Comparison of ENCODE assay signal across 26 mouse cellular contexts in the genomic region with DNA sequence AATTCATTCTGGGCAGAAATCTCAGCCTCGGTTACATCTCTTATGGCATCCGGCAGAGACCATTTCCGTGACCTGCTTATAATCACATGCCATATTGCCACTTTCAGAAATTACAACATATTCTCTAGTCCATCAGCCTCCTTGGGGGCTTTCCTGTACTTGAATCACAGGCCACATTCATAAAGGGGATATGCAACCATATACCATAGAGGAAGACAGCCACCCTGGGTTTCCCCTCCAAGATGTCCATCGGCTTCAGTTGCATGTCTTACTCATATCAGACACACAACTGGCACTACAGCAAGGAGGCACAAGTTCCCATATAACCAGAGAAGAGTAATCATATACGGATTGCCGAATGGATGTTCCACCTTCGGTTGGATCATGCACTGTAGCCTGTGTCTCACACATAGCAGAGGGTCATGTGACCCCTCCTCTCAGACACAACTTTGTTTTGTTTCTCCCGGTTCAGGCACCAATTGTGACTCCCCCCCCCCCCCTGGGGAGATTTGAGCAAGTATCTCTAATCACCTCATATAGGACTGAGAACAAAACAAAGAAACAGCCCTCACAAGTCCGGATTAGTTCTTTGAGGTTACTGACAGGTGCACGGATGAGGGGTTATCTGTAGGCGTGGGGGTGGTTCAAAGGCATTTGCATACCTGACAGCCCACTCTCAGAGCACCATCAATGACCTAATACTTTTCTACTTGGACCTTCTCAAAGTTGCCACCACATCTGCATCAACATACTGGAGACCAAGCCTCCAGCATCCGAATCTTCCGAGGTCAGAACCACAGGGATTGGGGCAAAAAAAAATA. TPM values are rescaled to one million over a fixed set of nuclear protein-coding genes. Genes with fewer than 3 reads are reported as not detected.
DNase-seq lines count a peak whose midpoint lies in the region; ATAC-seq and TF ChIP-seq lines count a peak whose summit lies in the region.
"Had no signal": no experiment of that assay in that cellular context is flagged by ENCODE, and none has a peak within 500 bp of the region (broad histone marks: within the 10 kb centered on the region; RNA-seq: fewer than 3 reads in every experiment).

No protein-coding gene starts in this region.

- TF ChIP-seq POLR2A in lung, adult 2 months (IDR thresholded peaks at IDR 0.05; ENCODE audit: borderline replicate concordance, extremely low read depth, low read depth, low read length), result no peak

- 73% methylated on average over 13 of the region's 13 CpGs for WGBS in lung, adult 2 months
- WGBS in hindbrain, embryonic 16.5 days, result 86% methylated on average over 13 of the region's 13 CpGs
- 70% methylated on average over 13 of the region's 13 CpGs for WGBS in forebrain, embryonic 14.5 days

- H3K27ac ChIP-seq in hindbrain, embryonic 16.5 days (ENCODE audit: low read depth, low read length), result no peak overlapping the region
- H3K27ac ChIP-seq in forebrain, embryonic 14.5 days (ENCODE audit: low read depth, low read length), result no peak overlapping the region
- H3K27ac ChIP-seq: embryonic facial prominence, embryonic 13.5 days; hindbrain, postnatal 0 days; layer of hippocampus, adult 2 months; limb, embryonic 13.5 days; liver, embryonic 13.5 days; lung, embryonic 15.5 days; midbrain, embryonic 13.5 days; neural tube, embryonic 15.5 days had no signal

- no peaks in the 10 kb centered on the region for H3K27me3 ChIP-seq in hindbrain, embryonic 16.5 days (replicated peaks; ENCODE audit: control insufficient read depth, insufficient read depth, low read length)
- H3K27me3 ChIP-seq in forebrain, embryonic 14.5 days (replicated peaks; ENCODE audit: control insufficient read depth, insufficient read depth, low read length), result no peaks in the 10 kb centered on the region
- H3K27me3 ChIP-seq: embryonic facial prominence, embryonic 13.5 days; heart, embryonic 12.5 days; limb, embryonic 13.5 days; liver, embryonic 13.5 days; lung, embryonic 15.5 days; midbrain, embryonic 13.5 days; neural tube, embryonic 15.5 days had no signal

- ATAC-seq in inflammation-experienced regulatory T-cells, adult 6 months, result peak; percentile 32
- ATAC-seq in hindbrain, embryonic 16.5 days, result no peak
- ATAC-seq in forebrain, embryonic 14.5 days, result no peak
- ATAC-seq: forebrain, embryonic 16.5 days; hindbrain, postnatal 0 days; midbrain, embryonic 13.5 days had no signal

- DNase-seq in lung, postnatal 36 days, result peak; percentile 15
- no peak for DNase-seq in lung, adult 2 months
- peak; percentile 52 for DNase-seq in CD4-positive, CD25-positive, alpha-beta regulatory T cell, adult 2 months (ENCODE audit: low read depth, low spot score)
- DNase-seq in thymus, postnatal 36 days, result peak; percentile 33 to 44
- DNase-seq in forebrain, embryonic 14.5 days (ENCODE audit: low spot score), result no peak
- DNase-seq: adrenal gland, postnatal 36 days; cerebellum, adult 11-12 months; cerebellum, postnatal 14 days; heart, postnatal 4 days; kidney, adult 2 months; kidney, postnatal 10 days; layer of hippocampus, postnatal 36 days; liver, embryonic 13.5 days; right cerebral cortex, postnatal 14 days had no signal

- H3K36me3 ChIP-seq in hindbrain, embryonic 16.5 days (ENCODE audit: control insufficient read depth, insufficient read depth, low read length), result no peaks in the 10 kb centered on the region
- H3K36me3 ChIP-seq in forebrain, embryonic 14.5 days (ENCODE audit: control insufficient read depth, insufficient read depth, low read length), result no peaks in the 10 kb centered on the region
- H3K36me3 ChIP-seq: embryonic facial prominence, embryonic 13.5 days; heart, embryonic 12.5 days; limb, embryonic 13.5 days; liver, embryonic 13.5 days; lung, embryonic 15.5 days; midbrain, embryonic 13.5 days; neural tube, embryonic 15.5 days had no signal

- no peak overlapping the region for H3K4me3 ChIP-seq in lung, adult 2 months (replicated peaks; ENCODE audit: extremely low read depth, low read depth, low read length)
- H3K4me3 ChIP-seq in hindbrain, embryonic 16.5 days (ENCODE audit: low read length), result no peak overlapping the region
- H3K4me3 ChIP-seq in forebrain, embryonic 14.5 days (ENCODE audit: low read depth, low read length), result no peak overlapping the region
- H3K4me3 ChIP-seq: embryonic facial prominence, embryonic 13.5 days; heart, embryonic 12.5 days; layer of hippocampus, adult 2 months; limb, embryonic 13.5 days; liver, embryonic 13.5 days; lung, embryonic 15.5 days; midbrain, embryonic 13.5 days; myocyte; neural tube, embryonic 15.5 days had no signal

- H3K9ac ChIP-seq in hindbrain, embryonic 16.5 days (ENCODE audit: low read depth, low read length), result no peak overlapping the region
- H3K9ac ChIP-seq in forebrain, embryonic 14.5 days (ENCODE audit: low read length), result no peak overlapping the region
- H3K9ac ChIP-seq: embryonic facial prominence, embryonic 13.5 days; heart, embryonic 12.5 days; limb, embryonic 13.5 days; liver, embryonic 13.5 days; lung, embryonic 15.5 days; midbrain, embryonic 13.5 days; neural tube, embryonic 15.5 days had no signal

- H3K4me1 ChIP-seq in lung, adult 2 months (ENCODE audit: control insufficient read depth, insufficient read depth, low read length), result no peaks in the 10 kb centered on the region
- no peaks in the 10 kb centered on the region for H3K4me1 ChIP-seq in hindbrain, embryonic 16.5 days (ENCODE audit: control insufficient read depth, insufficient read depth, low read depth, low read length)
- H3K4me1 ChIP-seq in forebrain, embryonic 14.5 days (ENCODE audit: control insufficient read depth, insufficient read depth, low read length), result no peaks in the 10 kb centered on the region
- H3K4me1 ChIP-seq: embryonic facial prominence, embryonic 13.5 days; limb, embryonic 13.5 days; liver, embryonic 13.5 days; lung, embryonic 15.5 days; midbrain, embryonic 13.5 days; neural tube, embryonic 15.5 days had no signal

- H3K9me3 ChIP-seq in hindbrain, embryonic 16.5 days (ENCODE audit: control insufficient read depth, low read length), result no peaks in the 10 kb centered on the region
- H3K9me3 ChIP-seq in forebrain, embryonic 14.5 days (replicated peaks; ENCODE audit: control insufficient read depth, low read length), result no peaks in the 10 kb centered on the region
- H3K9me3 ChIP-seq: embryonic facial prominence, embryonic 13.5 days; limb, embryonic 13.5 days; liver, embryonic 13.5 days; lung, embryonic 15.5 days; neural tube, embryonic 15.5 days had no signal

- no peak overlapping the region for H3K4me2 ChIP-seq in hindbrain, embryonic 16.5 days (ENCODE audit: low read length)
- H3K4me2 ChIP-seq in forebrain, embryonic 14.5 days (ENCODE audit: low read length), result no peak overlapping the region
- H3K4me2 ChIP-seq: embryonic facial prominence, embryonic 13.5 days; heart, embryonic 12.5 days; limb, embryonic 13.5 days; liver, embryonic 13.5 days; lung, embryonic 15.5 days; midbrain, embryonic 13.5 days; neural tube, embryonic 15.5 days had no signal

- no peak for TF ChIP-seq CTCF in lung, adult 2 months (IDR thresholded peaks at IDR 0.05; ENCODE audit: insufficient read depth, low read length)

RNA-seq across cellular contexts. Expression of a gene that starts 1.5 kb away (rescaled TPM):
- 2.4 and 2.5 TPM in 2 replicates for polyA plus RNA-seq in lung, adult 2 months (2012; rRNA removed)
- 100 to 1,000 TPM; 306 to 408 (median 373) TPM for polyA plus RNA-seq in inflammation-experienced regulatory T-cells, adult 6 months (2017; shearing (Covaris generic))
- 0.35 TPM in 1 of 2 replicates, not detected in the other for polyA plus RNA-seq in hindbrain, embryonic 16.5 days (2015; fragmentation: Nextera tagmentation; extraction: Ambion mirVana)
- 0.40 TPM in 1 of 2 replicates, not detected in the other for polyA plus RNA-seq in forebrain, embryonic 14.5 days (2014; fragmentation: Nextera tagmentation; extraction: Ambion mirVana)
- polyA plus RNA-seq: forebrain, embryonic 16.5 days; heart, embryonic 12.5 days; midbrain, embryonic 13.5 days; myocyte had no signal

RNA-seq across cellular contexts. Expression of a gene that starts 20.4 kb away (rescaled TPM):
- 0.72 and 1.1 TPM in 2 replicates for polyA plus RNA-seq in lung, adult 2 months (2012; rRNA removed)
- polyA plus RNA-seq in inflammation-experienced regulatory T-cells, adult 6 months (2017; shearing (Covaris generic)), result 1 to 10 TPM; 1.4 to 2.7 (median 2.5) TPM
- not detected in 2 replicates for polyA plus RNA-seq in hindbrain, embryonic 16.5 days (2015; fragmentation: Nextera tagmentation; extraction: Ambion mirVana)
- not detected in 2 replicates for polyA plus RNA-seq in forebrain, embryonic 14.5 days (2014; fragmentation: Nextera tagmentation; extraction: Ambion mirVana)
- polyA plus RNA-seq: embryonic facial prominence, embryonic 13.5 days; forebrain, embryonic 16.5 days; heart, embryonic 12.5 days; hindbrain, postnatal 0 days; limb, embryonic 13.5 days; liver, embryonic 13.5 days; lung, embryonic 15.5 days; midbrain, embryonic 13.5 days; myocyte; neural tube, embryonic 15.5 days had no signal

Comparison
In these comparisons a context has a peak if more than half of its experiments do, and no peak if none do; other contexts are left out.
1. DNase-seq: peak in lung, postnatal 36 days (single experiment), CD4-positive, CD25-positive, alpha-beta regulatory T cell, adult 2 months (single experiment) and thymus, postnatal 36 days (2 of 2); none in lung, adult 2 months (single experiment) and forebrain, embryonic 14.5 days (single experiment).
2. RNA of a gene that starts 1.5 kb away (polyA plus RNA-seq): 306 to 408 TPM in inflammation-experienced regulatory T-cells, adult 6 months; 2.4 to 2.5 TPM in lung, adult 2 months, 0.35 TPM in hindbrain, embryonic 16.5 days and 0.40 TPM in forebrain, embryonic 14.5 days; every median in the first group is over 10 times any median in the second.